Mouse (Mus musculus): Measurements from ENCODE around the gene Fhl2.

- TF ChIP-seq CTCF (IDR thresholded peaks at IDR 0.05; ENCODE audit: low read depth) (no peak), EP300 (IDR thresholded peaks at IDR 0.05; ENCODE audit: low read depth) (no peak)
Observed at GRCm38 (mm10) chr1:43163467-43164418, 33.0 kb downstream of the Fhl2 start.

All from liver, postnatal 0 days (tissue).